ENCODE assay signal across 9 mouse cellular contexts in the genomic region with DNA sequence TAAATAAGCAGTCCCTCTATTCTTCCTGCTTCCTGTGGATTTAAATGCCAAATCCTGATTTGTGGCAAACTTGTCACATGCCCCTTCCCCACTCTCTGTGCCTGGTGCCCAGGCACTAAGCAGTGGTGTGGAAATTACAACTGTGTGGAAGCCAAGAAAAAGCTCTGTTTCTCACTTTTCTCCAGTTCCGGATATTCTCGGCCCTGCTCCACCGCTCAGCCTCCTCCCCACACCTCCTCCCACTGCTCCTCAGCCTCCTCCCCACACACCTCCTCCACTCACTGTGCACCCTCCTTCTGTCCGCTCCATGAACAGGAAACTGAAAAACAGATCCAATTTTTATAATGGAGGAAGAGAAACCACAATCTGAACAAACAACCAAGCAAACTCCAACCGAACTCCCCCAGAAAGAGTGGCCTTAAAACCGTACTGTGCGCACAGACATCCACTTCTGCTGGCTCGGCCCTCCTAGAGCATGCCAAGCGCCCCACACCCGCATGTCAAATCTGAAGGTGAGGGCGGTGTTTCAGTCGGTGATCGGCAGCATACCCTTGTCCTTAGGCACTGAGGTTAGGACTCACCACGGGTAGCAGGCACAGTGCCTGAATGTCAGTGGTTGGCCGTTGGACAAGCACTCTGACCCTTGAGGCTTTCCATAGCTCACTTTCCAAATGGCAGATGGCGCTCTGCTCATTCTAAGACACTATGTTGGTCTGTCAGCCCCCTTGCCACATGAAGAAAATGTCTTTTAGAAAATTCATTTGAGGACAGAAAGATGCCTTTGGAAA.
DNase-seq lines count a peak whose midpoint lies in the region; ATAC-seq lines count a peak whose summit lies in the region.
"Had no signal": no experiment of that assay in that cellular context is flagged by ENCODE, and none has a peak within 500 bp of the region (broad histone marks: within the 10 kb centered on the region; RNA-seq: fewer than 3 reads in every experiment).

No protein-coding gene starts in this region.

- 0 out of 2 replicates have a peak overlapping the region, but pooled peaks have one; percentile 21 for H3K27ac ChIP-seq in limb, embryonic 11.5 days (replicated peaks; ENCODE audit: low read depth, low read length)
- H3K27ac ChIP-seq in limb, embryonic 10.5 days = no peak overlapping the region
- H3K27ac ChIP-seq in kidney, embryonic 16.5 days (ENCODE audit: low read length) = no peak overlapping the region
- no peak overlapping the region for H3K27ac ChIP-seq in intestine, embryonic 16.5 days (ENCODE audit: low read length)
- H3K27ac ChIP-seq: limb, embryonic 13.5 days had no signal

- no peaks in the 10 kb centered on the region; the same call in 1 of the 2 replicates for H3K9me3 ChIP-seq in limb, embryonic 11.5 days (ENCODE audit: control insufficient read depth, low read length)
- H3K9me3 ChIP-seq in limb, embryonic 10.5 days (replicated peaks) = 0 out of 2 replicates have a peak, but pooled peaks cover 1% of the 10 kb centered on the region
- H3K9me3 ChIP-seq in kidney, embryonic 16.5 days (ENCODE audit: low read length) = peaks cover 5% of the 10 kb centered on the region; the same call in 1 of the 2 replicates
- H3K9me3 ChIP-seq in intestine, embryonic 16.5 days (ENCODE audit: control insufficient read depth, low read length) = peaks cover 6% of the 10 kb centered on the region; the same call in 1 of the 2 replicates
- H3K9me3 ChIP-seq: limb, embryonic 13.5 days had no signal

- no peak overlapping the region for H3K9ac ChIP-seq in limb, embryonic 11.5 days (ENCODE audit: low read length)
- H3K9ac ChIP-seq in kidney, embryonic 16.5 days (replicated peaks; ENCODE audit: low read length) = no peak overlapping the region
- no peak overlapping the region for H3K9ac ChIP-seq in intestine, embryonic 16.5 days (ENCODE audit: low read depth, low read length)
- H3K9ac ChIP-seq: limb, embryonic 13.5 days had no signal

- peaks cover 42% of the 10 kb centered on the region for H3K4me1 ChIP-seq in limb, embryonic 11.5 days (ENCODE audit: control insufficient read depth, insufficient read depth, low read length)
- H3K4me1 ChIP-seq in limb, embryonic 10.5 days = peaks cover 82% of the 10 kb centered on the region
- H3K4me1 ChIP-seq in kidney, embryonic 16.5 days (ENCODE audit: insufficient read depth, low read length) = peaks cover 17% of the 10 kb centered on the region
- H3K4me1 ChIP-seq in intestine, embryonic 16.5 days (ENCODE audit: control insufficient read depth, insufficient read depth, low read length) = peaks cover 24% of the 10 kb centered on the region

- WGBS in limb, embryonic 11.5 days = 89% methylated on average over 16 of the region's 16 CpGs
- WGBS in limb, embryonic 10.5 days = 91% methylated on average over 16 of the region's 16 CpGs
- 57% methylated on average over 16 of the region's 16 CpGs for WGBS in kidney, embryonic 16.5 days
- 79% methylated on average over 16 of the region's 16 CpGs for WGBS in intestine, embryonic 16.5 days

- no peaks in the 10 kb centered on the region for H3K27me3 ChIP-seq in limb, embryonic 11.5 days (ENCODE audit: control insufficient read depth, insufficient read depth, low read length)
- no peaks in the 10 kb centered on the region for H3K27me3 ChIP-seq in limb, embryonic 10.5 days (ENCODE audit: low read depth, poor library complexity, severe bottlenecking)
- no peaks in the 10 kb centered on the region for H3K27me3 ChIP-seq in kidney, embryonic 16.5 days (ENCODE audit: insufficient read depth, low read length)
- no peaks in the 10 kb centered on the region for H3K27me3 ChIP-seq in intestine, embryonic 16.5 days (replicated peaks; ENCODE audit: control insufficient read depth, insufficient read depth, low read length)
- H3K27me3 ChIP-seq: limb, embryonic 13.5 days had no signal

- no peak overlapping the region for H3K4me2 ChIP-seq in limb, embryonic 11.5 days (ENCODE audit: low read depth, severe bottlenecking)
- no peak overlapping the region for H3K4me2 ChIP-seq in kidney, embryonic 16.5 days (replicated peaks; ENCODE audit: low read depth, low read length)
- no peak overlapping the region for H3K4me2 ChIP-seq in intestine, embryonic 16.5 days (ENCODE audit: low read depth, low read length)
- H3K4me2 ChIP-seq: limb, embryonic 13.5 days had no signal

- no peak for DNase-seq in limb, embryonic 11.5 days (ENCODE audit: low spot score)
- no peak for DNase-seq in limb, embryonic 10.5 days (ENCODE audit: low spot score)
- DNase-seq in cerebellum, adult 9-10 months = peak; percentile 30
- DNase-seq in right cerebral cortex, postnatal 10 days (ENCODE audit: low spot score in 2 of 2) = peak; percentile 75 to 83
- DNase-seq in retina, postnatal 1 day = no peak

- H3K4me3 ChIP-seq in limb, embryonic 11.5 days (ENCODE audit: low read depth, low read length) = no peak overlapping the region
- H3K4me3 ChIP-seq in limb, embryonic 10.5 days = no peak overlapping the region
- H3K4me3 ChIP-seq in kidney, embryonic 16.5 days (ENCODE audit: low read length) = no peak overlapping the region
- no peak overlapping the region for H3K4me3 ChIP-seq in intestine, embryonic 16.5 days (ENCODE audit: low read length)
- H3K4me3 ChIP-seq: limb, embryonic 13.5 days had no signal

- H3K36me3 ChIP-seq in limb, embryonic 11.5 days (ENCODE audit: control insufficient read depth, insufficient read depth, low read length) = peaks cover 7% of the 10 kb centered on the region; the same call in 1 of the 2 replicates
- peaks cover 42% of the 10 kb centered on the region for H3K36me3 ChIP-seq in limb, embryonic 10.5 days
- no peaks in the 10 kb centered on the region for H3K36me3 ChIP-seq in kidney, embryonic 16.5 days (ENCODE audit: insufficient read depth, low read length)
- H3K36me3 ChIP-seq in intestine, embryonic 16.5 days (ENCODE audit: control insufficient read depth, insufficient read depth, low read length) = 0 out of 2 replicates have a peak, but pooled peaks cover 3% of the 10 kb centered on the region

- ATAC-seq in limb, embryonic 11.5 days (ENCODE audit: insufficient number of reproducible peaks, low FRiP score, low TSS enrichment, low read depth) = no peak
- peak; percentile 37; the same call in 1 of the 2 replicates for ATAC-seq in kidney, embryonic 16.5 days (ENCODE audit: low FRiP score, low TSS enrichment)
- no peak for ATAC-seq in activated CD4-positive, CD25-positive, alpha-beta regulatory T cell, adult 4 months
- no peak for ATAC-seq in intestine, embryonic 16.5 days

Comparison
In these comparisons a context has a peak if more than half of its experiments do, and no peak if none do; other contexts are left out.
1. DNase-seq: peak in cerebellum, adult 9-10 months (single experiment) and right cerebral cortex, postnatal 10 days (2 of 2); none in limb, embryonic 11.5 days (single experiment), limb, embryonic 10.5 days (single experiment) and retina, postnatal 1 day (single experiment).